Mouse (Mus musculus) thymus, postnatal 10 days (tissue): ENCODE results near the gene Hectd3.
A peak's percentile ranks its signal among the peaks of the same experiment; 100 is the strongest.

Experiments used
- DNase-seq, 2 experiments: peaks; one replicate each; pipeline ENCODE4 v3.0.0; 2021; ENCODE audit warnings: low spot score in 2 of 2

Hectd3 gene

DNA sequence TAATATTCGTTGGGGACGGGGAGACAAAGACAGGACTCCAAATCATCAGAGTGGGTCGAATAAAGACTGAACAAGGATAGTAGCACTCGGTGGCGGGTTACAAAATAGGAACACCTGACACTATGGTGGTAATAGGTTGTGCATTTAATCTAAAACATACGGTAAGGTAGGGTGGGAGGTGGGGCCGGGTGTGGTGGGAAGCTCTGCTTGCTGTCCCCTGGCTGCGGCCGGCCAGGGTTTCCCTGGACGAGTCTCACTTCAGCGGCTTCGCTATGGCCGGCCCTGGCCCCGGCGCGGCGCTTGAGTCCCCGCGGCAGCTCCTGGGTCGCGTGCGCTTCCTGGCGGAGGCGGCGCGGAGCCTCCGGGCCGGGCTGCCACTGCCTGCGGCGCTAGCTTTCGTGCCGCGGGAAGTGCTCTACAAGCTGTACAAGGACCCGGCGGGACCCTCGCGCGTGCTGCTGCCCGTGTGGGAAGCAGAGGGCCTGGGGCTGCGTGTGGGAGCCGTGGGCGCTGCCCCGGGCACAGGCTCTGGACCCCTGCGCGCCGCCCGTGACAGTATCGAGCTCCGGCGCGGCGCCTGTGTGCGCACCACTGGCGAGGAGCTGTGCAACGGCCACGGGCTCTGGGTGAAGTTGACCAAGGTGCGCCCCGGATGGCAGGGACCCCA is at the start of gene Hectd3:
Hectd3 (plus strand) TSS at position 187 of the 667 bp plus-strand sequence.
- DNase-seq = peak; percentile 15 to 42

DNA sequence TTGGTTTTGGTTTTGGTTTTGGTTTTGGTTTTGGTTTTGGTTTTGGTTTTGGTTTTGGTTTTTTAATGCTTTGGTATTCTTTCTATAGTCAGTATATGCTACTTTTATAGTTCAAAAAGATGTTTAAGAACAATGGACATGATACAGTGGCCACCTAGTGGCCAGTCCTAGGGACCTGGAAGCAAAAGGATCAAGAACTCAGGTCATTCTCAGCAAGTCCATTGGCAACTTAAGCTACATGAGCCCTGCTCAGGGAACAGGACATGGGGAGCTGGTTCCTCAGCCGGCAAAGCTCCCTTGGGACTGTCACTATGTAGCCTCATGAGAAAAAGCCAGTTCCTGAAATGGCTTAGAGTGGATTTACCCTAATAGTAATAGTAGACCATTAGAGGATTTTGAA is 43.5 kb upstream of the Hectd3 start:
- DNase-seq = no peak

DNA sequence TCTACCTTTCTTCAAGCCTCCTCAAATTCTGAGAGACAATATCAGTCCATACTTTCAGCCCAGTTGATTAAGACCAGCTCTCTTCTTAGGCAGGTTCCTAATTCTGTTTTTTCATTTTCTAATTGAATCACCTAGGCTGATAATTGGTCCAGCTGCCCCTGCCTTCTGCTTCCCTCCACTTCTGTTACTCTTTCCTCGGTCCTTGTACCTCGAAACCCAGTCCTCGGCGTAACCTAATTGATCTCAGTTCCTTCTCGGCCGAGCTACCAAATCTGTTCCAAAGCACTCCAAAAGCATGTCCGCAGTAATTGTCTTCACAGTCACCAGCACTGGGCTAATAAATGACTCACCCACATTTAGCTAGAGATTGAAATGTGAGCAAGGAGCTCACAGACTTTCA is 40.2 kb upstream of the Hectd3 start:
- no peak for DNase-seq

DNA sequence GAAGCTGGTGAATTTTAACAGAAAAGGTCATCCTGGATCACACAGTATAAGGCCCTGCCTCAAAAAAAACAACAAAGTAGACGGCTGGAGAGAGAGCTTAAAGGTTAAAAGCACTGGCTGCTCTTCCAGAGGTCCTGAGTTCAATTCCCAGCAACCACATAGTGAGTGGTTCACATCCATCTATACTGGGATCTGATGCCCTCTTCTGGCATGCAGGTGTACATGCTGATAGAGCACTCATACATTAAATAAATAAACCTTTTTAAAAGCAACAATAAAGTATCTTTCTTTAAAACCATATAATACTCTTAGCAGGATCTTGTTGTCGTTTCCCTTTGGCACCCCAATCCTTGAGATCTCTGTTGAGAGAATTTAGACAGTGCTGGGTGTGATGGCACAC is 18.6 kb upstream of the Hectd3 start:
- no peak for DNase-seq

DNA sequence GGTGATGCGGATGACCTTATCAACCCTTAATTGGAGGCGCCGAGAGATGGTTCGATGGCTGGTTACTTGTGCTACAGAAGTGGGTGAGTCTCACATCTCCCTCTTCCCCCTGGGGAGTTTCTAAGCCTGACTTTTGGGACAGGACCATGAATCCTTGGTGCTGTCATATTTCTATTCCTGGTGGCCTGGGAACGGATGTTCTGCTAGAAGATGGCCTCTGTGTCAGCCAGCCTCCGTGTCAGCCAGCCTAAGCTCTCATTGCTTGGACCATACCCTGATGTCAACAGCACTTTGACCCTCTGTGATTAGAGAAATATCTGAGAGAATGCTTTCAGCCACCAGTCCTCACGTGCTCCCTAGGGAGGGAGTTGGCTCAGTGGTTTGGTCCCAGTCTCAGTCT is 9.4 kb upstream of the Hectd3 start:
- no peak for DNase-seq

DNA sequence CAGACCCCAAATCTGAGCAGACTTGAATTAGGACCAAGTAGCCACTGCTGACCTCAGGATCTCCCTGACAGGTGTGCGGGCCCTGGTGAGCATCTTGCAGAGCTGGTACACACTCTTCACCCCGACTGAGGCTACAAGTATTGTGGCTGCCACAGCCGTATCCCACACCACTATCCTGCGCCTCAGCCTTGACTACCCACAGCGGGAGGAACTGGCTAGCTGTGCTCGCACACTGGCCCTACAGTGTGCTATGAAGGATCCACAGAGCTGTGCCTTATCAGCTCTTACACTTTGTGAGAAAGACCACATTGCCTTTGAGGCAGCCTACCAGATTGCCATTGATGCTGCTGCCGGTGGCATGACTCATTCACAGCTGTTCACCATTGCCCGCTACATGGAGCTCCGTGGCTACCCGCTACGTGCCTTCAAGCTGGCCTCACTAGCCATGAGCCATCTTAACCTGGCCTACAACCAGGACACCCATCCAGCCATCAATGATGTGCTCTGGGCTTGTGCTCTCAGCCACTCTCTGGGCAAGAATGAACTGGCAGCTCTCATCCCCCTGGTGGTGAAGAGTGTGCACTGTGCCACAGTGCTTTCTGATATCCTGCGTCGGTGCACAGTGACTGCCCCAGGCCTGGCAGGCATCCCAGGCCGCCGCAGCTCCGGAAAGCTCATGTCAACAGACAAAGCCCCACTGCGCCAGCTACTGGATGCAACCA is 8.6 kb upstream of the Hectd3 start:
- DNase-seq = peak; percentile 54 to 63

DNA sequence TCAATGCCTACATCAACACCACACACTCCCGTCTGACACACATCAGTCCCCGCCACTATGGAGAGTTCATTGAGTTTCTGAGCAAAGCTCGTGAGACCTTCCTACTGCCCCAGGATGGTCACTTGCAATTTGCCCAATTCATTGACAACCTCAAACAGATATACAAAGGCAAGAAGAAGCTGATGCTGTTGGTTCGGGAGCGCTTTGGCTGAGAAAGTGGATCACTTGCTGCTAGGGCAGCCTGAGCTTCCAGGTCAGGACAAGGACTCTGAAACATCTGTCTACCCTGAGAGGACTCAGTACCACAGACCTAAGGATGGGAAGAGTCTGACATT is 8.0 kb upstream of the Hectd3 start:
- DNase-seq = no peak

DNA sequence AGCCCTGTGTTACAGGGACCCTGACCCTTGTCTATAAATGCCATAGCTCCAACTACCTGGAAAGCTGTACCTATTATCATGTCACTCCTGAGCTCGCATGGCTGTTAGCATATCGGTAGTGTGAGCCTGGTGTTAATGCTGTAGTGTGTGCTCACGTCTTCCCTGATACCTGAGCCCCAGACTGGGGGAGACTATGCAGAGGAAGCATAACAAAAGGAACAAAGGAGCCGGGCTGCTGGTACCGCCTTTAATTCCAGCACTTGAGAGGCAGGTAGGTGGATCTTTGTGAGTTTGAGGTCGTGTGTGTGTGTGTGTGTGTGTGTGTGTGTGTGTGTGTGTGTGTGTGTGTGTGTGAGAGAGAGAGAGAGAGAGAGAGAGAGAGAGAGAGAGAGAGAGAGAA is 5.4 kb upstream of the Hectd3 start:
- DNase-seq = no peak

DNA sequence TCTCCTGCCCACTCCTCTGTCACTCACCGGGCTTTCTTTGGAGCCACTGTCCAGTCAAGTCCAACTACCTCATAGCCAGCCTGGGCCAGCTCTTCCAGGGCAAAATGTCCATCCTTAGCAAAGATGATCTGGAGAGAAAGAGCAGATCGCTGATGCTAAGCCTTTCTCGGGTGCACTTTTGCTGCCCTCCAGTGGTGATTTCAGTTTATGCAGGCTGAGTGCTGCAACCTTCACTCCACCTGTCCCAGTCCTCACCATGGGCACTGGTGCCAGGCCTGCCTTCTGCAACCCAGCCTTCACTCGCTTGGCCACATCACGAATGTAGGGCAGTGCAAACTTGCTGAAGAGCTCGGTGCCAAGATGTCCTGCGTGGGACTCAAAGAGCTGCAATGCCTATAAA is 3.8 kb upstream of the Hectd3 start:
- DNase-seq = peak; percentile 52 to 79

DNA sequence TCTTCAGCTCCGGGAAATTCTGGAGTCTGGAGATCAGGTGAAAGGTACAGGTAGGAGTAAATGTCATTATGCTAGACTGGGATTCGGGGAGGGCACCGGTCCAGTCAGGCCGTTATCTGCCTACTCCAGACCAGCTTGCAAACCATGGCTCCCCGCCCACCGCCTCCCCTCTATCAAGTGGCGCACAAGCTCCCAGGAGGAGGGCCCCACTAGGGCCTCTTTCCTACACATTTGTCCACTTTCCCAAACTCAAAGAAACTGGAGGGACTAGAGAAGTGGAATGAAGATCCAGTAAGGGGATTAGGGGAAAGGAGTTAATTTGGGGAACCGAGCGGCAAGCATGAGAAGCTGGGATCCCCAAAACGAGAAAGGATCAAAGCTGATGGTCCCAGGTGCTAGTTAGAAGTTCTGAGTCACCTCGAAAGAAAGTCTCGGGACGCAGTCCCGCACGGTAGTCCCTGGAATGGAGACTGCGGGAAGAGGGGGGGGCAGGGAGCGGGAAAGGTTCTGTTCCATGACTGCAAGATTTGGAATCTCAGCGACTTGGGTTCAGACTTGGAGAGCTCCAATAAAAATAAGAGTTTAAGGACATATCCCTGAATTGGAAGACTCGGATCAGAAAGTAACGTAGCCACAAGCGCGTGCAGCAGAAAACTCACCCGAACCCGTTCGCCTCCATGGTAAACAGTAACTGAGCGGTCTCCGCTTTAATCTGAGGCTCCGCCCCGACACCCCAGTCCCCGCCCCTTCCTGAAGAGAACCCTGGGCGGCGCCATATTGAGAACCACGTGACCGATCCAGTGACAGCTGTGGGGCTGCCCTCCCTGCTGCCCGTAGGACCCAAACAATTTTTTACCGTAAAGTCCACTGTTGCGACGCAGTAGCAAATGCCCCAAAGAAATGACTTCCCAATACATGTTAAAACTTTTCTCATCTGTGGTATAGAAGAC is 1.2 kb upstream of the Hectd3 start, which contains the start of gene Urod:
Urod (minus strand) TSS at position 742 of the 950 bp plus-strand sequence.
- peak; percentile 94 to 95 for DNase-seq

DNA sequence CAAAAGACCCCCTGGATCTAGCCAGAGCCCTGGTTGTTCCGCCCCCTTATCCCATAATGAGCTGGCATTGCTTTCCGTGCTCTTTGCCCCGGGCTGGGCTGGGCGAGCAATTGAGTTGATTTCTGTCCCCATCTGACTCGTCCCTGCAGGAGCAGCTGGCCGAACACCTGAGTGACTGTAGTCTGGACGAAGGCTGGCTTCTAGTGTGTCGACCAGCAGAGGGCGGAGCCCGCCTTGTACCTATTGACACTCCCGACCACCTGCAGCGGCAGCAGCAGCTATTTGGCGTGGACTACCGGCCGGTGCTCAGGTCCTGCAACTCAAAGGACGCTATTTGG is 650 bp downstream of the Hectd3 start:
- peak; percentile 17 to 42 for DNase-seq

DNA sequence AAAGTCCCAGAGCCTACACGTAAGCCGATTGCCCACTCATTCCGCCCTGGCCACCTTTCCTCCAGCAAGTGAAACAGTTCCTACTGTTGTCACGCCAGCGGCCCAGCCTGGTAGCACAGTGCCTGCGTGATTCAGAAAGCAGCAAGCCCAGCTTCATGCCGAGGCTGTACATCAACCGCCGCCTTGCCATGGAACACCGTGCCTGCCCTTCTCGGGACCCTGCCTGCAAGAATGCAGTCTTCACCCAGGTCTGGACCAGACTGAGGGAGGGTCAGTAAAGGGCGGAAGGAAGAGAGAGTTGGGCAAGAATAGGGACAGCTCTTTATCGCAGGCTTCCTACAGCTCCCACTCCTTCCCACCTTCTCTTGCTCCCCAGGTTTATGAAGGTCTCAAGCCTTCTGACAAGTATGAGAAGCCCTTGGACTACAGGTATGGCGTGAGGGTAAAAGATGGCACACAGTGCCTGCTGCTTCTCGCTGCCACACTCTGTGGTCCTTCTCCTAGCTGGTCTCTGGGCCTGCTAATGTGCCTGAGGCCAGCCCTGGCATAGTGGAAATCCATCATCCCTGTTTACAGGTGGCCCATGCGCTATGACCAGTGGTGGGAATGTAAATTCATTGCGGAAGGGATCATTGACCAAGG is 4.5 kb downstream of the Hectd3 start:
- DNase-seq = no peak

DNA sequence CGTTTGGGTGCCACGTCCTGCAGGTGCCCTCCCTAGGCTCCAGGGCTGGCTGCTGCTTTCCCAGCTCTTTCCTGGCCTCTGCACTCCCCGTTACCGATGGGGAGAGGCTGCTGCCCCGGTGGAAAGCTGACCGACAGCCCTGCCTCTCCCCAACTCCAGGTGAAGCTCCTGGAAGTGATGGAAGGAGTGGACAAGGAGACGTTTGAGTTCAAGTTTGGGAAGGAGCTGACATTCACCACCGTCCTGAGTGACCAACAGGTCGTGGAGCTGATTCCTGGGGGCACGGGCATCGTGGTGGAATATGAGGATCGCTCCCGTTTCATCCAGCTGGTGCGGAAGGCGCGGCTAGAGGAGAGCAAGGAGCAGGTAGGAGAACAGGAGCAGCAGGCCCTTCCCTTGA is 6.8 kb downstream of the Hectd3 start:
- no peak for DNase-seq

DNA sequence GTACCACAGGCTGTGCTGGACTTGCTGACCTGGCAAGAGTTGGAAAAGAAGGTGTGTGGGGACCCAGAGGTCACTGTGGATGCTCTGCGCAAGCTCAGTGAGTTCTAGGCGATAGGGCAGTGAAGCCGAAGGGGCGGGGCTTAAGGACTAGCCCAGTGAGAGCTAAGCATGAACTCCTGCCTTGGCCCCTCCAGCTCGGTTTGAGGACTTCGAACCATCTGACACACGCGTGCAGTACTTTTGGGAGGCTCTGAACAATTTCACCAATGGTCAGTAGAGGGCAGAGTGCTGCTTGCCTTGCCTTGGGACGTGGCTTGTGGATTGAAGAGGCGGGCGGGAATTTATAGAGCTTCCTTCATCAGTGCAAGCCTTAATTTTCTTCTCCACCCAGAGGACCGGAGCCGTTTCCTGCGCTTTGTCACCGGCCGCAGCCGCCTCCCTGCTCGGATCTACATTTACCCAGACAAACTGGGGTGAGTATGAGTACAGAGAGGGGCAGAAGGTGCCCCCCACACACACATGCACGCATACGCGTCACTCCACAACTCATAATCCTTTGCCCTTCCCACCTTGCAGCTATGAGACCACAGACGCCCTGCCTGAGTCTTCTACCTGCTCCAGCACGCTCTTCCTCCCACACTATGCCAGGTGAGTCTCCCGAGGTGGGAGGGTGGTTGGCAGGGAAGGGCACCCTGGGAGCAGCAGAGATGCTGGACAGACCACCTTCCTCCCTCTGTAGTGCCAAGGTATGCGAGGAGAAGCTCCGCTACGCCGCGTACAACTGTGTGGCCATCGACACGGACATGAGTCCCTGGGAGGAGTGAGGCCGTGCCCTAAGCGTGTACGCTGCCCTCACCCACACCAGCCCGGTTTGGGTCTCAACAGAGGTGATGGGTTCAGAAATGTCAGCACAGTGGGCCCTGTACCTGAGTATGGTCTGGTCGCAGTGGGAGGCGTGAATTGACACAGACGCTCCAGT is 7.7 kb downstream of the Hectd3 start:
- DNase-seq = peak in 1 of 2 experiments; percentile 33

DNA sequence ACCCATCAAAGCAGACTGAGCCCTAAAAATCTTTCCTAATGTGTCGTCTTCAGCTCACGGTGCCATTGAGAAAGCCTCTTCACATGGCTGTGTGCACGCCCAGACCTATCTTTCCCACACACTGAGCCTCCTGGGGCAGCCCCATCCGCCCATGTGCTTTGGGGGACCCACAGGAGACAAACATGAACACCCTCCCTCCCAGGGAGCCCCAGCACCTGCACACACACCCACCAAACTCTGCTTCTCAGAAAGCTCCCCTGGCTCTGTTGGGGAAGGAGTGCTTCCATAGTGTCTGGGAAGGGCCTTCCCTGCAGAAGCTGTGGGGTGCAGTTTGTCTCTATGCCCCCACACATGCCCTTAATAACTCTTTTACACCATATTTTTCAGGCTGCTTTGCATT is 9.5 kb downstream of the Hectd3 start:
- no peak for DNase-seq

DNA sequence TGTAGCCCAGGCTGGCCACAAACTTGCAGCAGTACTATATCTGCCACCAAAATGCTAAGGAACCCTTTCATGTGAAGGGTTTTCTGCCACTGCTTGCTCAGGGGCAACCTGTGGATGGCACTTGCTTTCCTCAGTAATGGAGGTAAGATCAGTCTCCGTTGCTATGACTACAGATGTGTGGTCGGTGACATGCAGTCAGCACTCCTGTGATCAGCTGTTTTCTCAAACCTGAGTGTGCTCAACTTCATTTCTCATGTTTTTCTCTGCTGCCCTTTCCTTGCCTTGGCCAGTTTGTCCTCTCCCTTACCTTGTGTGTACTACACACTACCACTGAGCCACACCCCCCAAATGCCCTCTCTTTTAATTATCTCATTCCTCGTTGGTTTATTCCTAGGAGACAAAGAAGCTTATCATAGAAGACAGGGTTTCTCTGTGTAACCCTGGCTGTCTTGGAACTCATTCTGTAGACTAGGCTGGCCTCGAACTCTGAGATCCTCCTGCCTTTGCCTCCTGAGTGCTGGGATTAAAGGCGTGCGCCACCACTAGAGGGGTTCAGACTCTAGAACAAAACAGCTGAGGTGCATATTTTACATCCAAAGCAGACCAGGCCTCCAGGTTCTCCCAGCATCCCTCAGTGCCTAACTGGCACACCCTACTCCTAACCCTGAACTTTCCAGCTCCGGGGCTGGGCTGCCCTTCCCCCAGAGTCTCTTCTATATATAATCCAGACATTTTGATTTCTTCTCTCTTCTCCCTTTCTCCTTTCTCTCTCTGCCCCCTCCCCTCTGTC is 10.7 kb downstream of the Hectd3 start:
- no peak for DNase-seq

DNA sequence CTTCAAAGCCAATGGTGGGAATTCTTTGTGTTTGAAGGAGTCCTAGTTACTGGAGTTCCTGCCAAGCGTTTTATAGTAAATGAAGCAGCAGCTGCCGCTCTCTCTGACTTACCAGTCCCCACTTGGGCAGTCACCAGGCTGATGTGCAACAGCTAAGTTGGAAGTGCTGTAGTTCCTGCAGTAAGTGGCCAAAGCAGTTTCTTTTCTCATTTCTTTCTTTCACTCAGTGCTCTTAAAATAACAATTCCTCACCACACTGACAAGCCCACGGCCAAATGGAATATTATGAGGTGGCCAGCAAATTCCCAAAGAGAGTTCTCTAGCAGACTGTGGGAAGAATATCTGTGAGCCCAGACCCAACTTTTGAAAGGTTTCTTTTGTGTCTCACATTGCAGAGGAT is 11.9 kb downstream of the Hectd3 start:
- no peak for DNase-seq

DNA sequence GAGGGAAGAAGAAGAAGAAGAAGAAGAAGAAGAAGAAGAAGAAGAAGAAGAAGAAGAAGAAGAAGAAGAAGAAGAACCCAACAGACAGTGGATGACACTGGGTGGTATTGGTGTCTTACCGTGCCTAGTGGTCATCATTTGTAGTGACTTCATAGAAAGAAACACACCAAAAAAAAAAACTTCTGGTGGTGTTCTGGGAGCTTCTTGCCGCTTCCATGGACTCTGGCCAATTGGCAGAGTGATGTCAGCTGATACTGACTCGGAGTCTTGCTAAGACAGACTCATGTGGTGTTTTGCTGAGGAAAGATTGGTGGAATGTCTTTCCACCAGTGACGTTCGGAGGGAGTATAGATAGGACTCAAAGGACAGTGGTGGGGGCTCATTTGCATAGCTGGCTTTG is 15.1 kb downstream of the Hectd3 start:
- no peak for DNase-seq

DNA sequence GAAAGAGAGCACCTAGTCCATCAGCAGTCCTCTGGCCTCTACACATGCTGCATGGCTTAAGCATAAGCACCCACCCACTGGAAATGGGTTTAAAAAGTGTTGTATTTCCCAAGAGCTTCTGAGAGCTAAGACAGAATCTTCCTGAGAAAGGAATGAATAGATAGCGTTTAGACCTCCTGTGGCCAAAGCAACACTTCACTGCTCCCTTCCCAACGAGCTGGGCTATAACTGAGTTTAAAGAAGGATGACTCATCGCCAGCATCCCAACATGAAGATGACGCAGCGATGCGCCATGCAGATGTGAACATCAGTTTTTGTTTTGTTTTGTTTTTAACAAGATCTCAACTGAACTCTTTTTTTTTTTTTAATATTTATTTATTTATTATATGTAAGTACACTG is 18.5 kb downstream of the Hectd3 start:
- no peak for DNase-seq

DNA sequence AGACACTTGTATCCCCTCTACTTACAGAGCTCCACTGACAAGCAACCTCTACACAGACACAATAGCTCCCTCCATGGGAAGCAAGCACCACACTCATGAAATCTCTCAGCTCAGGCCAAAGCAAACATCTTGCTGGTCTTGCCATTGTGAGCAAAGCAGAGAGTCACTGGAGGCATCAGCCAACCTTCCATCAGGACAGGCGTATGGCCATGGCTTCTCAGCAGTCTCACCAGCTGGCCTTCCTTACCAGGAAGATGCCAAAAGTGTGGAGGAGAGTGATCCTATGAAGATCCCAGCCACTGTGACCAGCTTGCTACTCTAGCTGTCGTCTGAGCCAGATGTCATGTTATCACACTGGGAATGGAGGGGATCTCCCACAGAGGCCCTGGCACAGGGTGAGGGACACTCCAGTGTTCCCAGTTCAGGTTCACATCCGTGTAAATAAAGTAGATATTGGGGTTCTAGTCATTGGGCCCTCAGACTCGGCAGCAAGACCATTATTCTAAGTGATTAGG is 19.8 kb downstream of the Hectd3 start:
- no peak for DNase-seq
